8 mouse cellular contexts compared by ENCODE assay signal in the genomic region with DNA sequence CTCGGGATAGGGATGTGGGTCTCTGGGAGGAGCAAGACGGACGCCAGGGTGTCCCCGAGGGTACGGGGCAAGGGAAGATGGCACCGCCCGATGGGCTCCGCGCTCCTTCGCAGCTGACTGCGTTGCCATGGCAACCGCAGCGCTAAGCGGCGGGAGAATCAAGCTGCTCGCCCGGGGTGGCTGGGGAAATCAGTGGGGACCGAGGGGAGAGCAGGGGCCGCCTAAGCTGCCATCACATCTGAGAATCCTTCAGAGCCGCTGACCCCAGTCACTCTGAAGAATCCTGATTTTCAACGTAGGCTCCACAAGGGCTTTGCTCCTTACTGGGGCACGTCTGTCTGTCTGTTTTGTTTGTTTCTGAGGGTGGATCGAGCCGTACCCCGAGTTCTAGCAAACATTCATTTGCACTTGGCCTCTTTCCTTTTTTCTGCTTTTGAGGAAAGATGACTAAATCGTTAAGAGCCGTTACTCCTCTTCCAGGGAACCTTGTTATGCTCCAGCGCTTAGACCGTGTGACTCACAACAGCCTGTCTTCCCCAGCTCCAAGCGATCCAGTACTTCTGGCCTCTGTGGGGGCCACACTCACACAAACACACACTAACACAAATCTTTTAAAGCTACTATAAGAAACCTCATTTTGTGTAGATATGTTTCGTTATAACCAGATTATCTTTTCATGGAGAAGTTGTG. TPM values are rescaled to one million over a fixed set of nuclear protein-coding genes. Genes with fewer than 3 reads are reported as not detected.
DNase-seq lines count a peak whose midpoint lies in the region; ATAC-seq and TF ChIP-seq lines count a peak whose summit lies in the region.

No protein-coding gene starts in this region.

- peak overlapping the region; percentile 90 for H3K4me3 ChIP-seq in lung, embryonic 15.5 days
- H3K4me3 ChIP-seq in cortical plate, adult 2 months (ENCODE audit: insufficient read depth, low read length) = peak overlapping the region; percentile 59
- peak overlapping the region; percentile 94 for H3K4me3 ChIP-seq in intestine, embryonic 15.5 days (replicated peaks)
- peak overlapping the region; percentile 98 for H3K4me3 ChIP-seq in neural tube, embryonic 13.5 days

- H3K4me1 ChIP-seq in lung, embryonic 15.5 days = peaks cover 17% of the 10 kb centered on the region
- H3K4me1 ChIP-seq in cortical plate, adult 2 months (ENCODE audit: control insufficient read depth, insufficient read depth, low read length) = peaks cover 3% of the 10 kb centered on the region; the same call in 1 of the 2 replicates
- peaks cover 14% of the 10 kb centered on the region for H3K4me1 ChIP-seq in intestine, embryonic 15.5 days (replicated peaks)
- peaks cover 29% of the 10 kb centered on the region for H3K4me1 ChIP-seq in neural tube, embryonic 13.5 days (replicated peaks)

- peak overlapping the region; percentile 89 for H3K4me2 ChIP-seq in lung, embryonic 15.5 days
- peak overlapping the region; percentile 88 for H3K4me2 ChIP-seq in intestine, embryonic 15.5 days (replicated peaks)
- H3K4me2 ChIP-seq in neural tube, embryonic 13.5 days = peak overlapping the region; percentile 75

- H3K27ac ChIP-seq in lung, embryonic 15.5 days = peak overlapping the region; percentile 85
- H3K27ac ChIP-seq in cortical plate, adult 2 months (ENCODE audit: insufficient read depth, low read length) = peak overlapping the region; percentile 90
- H3K27ac ChIP-seq in intestine, embryonic 15.5 days = peak overlapping the region; percentile 82
- H3K27ac ChIP-seq in neural tube, embryonic 13.5 days (replicated peaks) = peak overlapping the region; percentile 95

- no peak for DNase-seq in lung, adult 18-20 months
- DNase-seq in left cerebral cortex, adult 18-20 months (ENCODE audit: low spot score in 2 of 2) = no peak
- DNase-seq in cerebellum, postnatal 4 days (ENCODE audit: low spot score in 2 of 2) = no peak

- H3K36me3 ChIP-seq in lung, embryonic 15.5 days = peaks cover 28% of the 10 kb centered on the region
- peaks cover 18% of the 10 kb centered on the region for H3K36me3 ChIP-seq in intestine, embryonic 15.5 days
- H3K36me3 ChIP-seq in neural tube, embryonic 13.5 days = peaks cover 27% of the 10 kb centered on the region

- ATAC-seq in lung, embryonic 15.5 days (ENCODE audit: borderline replicate concordance, extremely low read depth, low FRiP score, low TSS enrichment) = no peak
- no peak; the same call in 1 of the 2 replicates for ATAC-seq in intestine, embryonic 15.5 days
- no peak for ATAC-seq in neural tube, embryonic 13.5 days (ENCODE audit: low read depth)
- no peak for ATAC-seq in granulocyte monocyte progenitor cell, adult 5-6 weeks (replicated peaks; ENCODE audit: poor library complexity, severe bottlenecking)

- H3K9me3 ChIP-seq in lung, embryonic 15.5 days = no peaks in the 10 kb centered on the region
- no peaks in the 10 kb centered on the region for H3K9me3 ChIP-seq in intestine, embryonic 15.5 days
- no peaks in the 10 kb centered on the region for H3K9me3 ChIP-seq in neural tube, embryonic 13.5 days

- TF ChIP-seq CTCF in cortical plate, adult 2 months (IDR thresholded peaks at IDR 0.05; ENCODE audit: extremely low read depth, insufficient read depth, low read length) = no peak

- H3K9ac ChIP-seq in lung, embryonic 15.5 days = peak overlapping the region; percentile 96
- H3K9ac ChIP-seq in intestine, embryonic 15.5 days = peak overlapping the region; percentile 67
- peak overlapping the region; percentile 95 for H3K9ac ChIP-seq in neural tube, embryonic 13.5 days

- WGBS in lung, embryonic 15.5 days = 2% methylated on average over 31 of the region's 31 CpGs
- under 1% methylated on average over 31 of the region's 31 CpGs for WGBS in intestine, embryonic 15.5 days
- under 1% methylated on average over 31 of the region's 31 CpGs for WGBS in neural tube, embryonic 13.5 days

- no peak for TF ChIP-seq POLR2A in cortical plate, adult 2 months (IDR thresholded peaks at IDR 0.05; ENCODE audit: extremely low read depth, insufficient read depth, low read length)

- H3K27me3 ChIP-seq in lung, embryonic 15.5 days = no peaks in the 10 kb centered on the region
- no peaks in the 10 kb centered on the region for H3K27me3 ChIP-seq in intestine, embryonic 15.5 days (replicated peaks)
- H3K27me3 ChIP-seq in neural tube, embryonic 13.5 days = peaks cover 4% of the 10 kb centered on the region; the same call in 1 of the 2 replicates

RNA-seq across cellular contexts. Expression of gene Eif4a3, which starts 0.5 kb away (rescaled TPM):
- 369 and 387 TPM in 2 replicates for polyA plus RNA-seq in lung, embryonic 15.5 days (2015; fragmentation: Nextera tagmentation; extraction: Ambion mirVana)
- polyA plus RNA-seq in cortical plate, adult 2 months (2012; rRNA removed) = 99.2 and 101 TPM in 2 replicates
- 335 and 348 TPM in 2 replicates for polyA plus RNA-seq in intestine, embryonic 15.5 days (2015; fragmentation: Nextera tagmentation; extraction: Ambion mirVana)
- polyA plus RNA-seq in neural tube, embryonic 13.5 days (2015; fragmentation: Nextera tagmentation; extraction: Ambion mirVana) = 260 and 263 TPM in 2 replicates
- 280 and 311 TPM in 2 replicates for total RNA-seq in granulocyte monocyte progenitor cell, adult 5-6 weeks (2014; fragmentation: Nextera tagmentation)
- 188 and 228 TPM in 2 replicates for total RNA-seq in granulocyte monocyte progenitor cell, adult 5-6 weeks (2017)
- total RNA-seq in left cerebral cortex, adult 18-20 months (2021) = 10 to 100 TPM; 75.9 to 83.0 TPM

RNA-seq across cellular contexts. Expression of gene Card14, which starts 7.2 kb away (rescaled TPM):
- 0.05 and 0.09 TPM in 2 replicates for polyA plus RNA-seq in lung, embryonic 15.5 days (2015; fragmentation: Nextera tagmentation; extraction: Ambion mirVana)
- 0.23 and 0.33 TPM in 2 replicates for polyA plus RNA-seq in cortical plate, adult 2 months (2012; rRNA removed)
- polyA plus RNA-seq in intestine, embryonic 15.5 days (2015; fragmentation: Nextera tagmentation; extraction: Ambion mirVana) = 5.1 and 5.6 TPM in 2 replicates
- polyA plus RNA-seq in neural tube, embryonic 13.5 days (2015; fragmentation: Nextera tagmentation; extraction: Ambion mirVana) = 0.17 and 0.23 TPM in 2 replicates
- total RNA-seq in granulocyte monocyte progenitor cell, adult 5-6 weeks (2014; fragmentation: Nextera tagmentation) = not detected in 2 replicates
- total RNA-seq in granulocyte monocyte progenitor cell, adult 5-6 weeks (2017) = not detected in 2 replicates
- under 1 TPM; 0.12 to 0.28 TPM for total RNA-seq in left cerebral cortex, adult 18-20 months (2021)

RNA-seq across cellular contexts. Expression of gene Gaa, which starts 32.7 kb away (rescaled TPM):
- 61.5 and 66.1 TPM in 2 replicates for polyA plus RNA-seq in lung, embryonic 15.5 days (2015; fragmentation: Nextera tagmentation; extraction: Ambion mirVana)
- polyA plus RNA-seq in cortical plate, adult 2 months (2012; rRNA removed) = 193 and 198 TPM in 2 replicates
- 66.3 and 69.1 TPM in 2 replicates for polyA plus RNA-seq in intestine, embryonic 15.5 days (2015; fragmentation: Nextera tagmentation; extraction: Ambion mirVana)
- 58.0 and 62.5 TPM in 2 replicates for polyA plus RNA-seq in neural tube, embryonic 13.5 days (2015; fragmentation: Nextera tagmentation; extraction: Ambion mirVana)
- 35.8 and 47.2 TPM in 2 replicates for total RNA-seq in granulocyte monocyte progenitor cell, adult 5-6 weeks (2014; fragmentation: Nextera tagmentation)
- 27.4 and 31.6 TPM in 2 replicates for total RNA-seq in granulocyte monocyte progenitor cell, adult 5-6 weeks (2017)
- 100 to 1,000 TPM; 242 to 279 TPM for total RNA-seq in left cerebral cortex, adult 18-20 months (2021)

RNA-seq across cellular contexts. Expression of gene Sgsh, which starts 54.9 kb away (rescaled TPM):
- polyA plus RNA-seq in lung, embryonic 15.5 days (2015; fragmentation: Nextera tagmentation; extraction: Ambion mirVana) = 7.6 and 8.7 TPM in 2 replicates
- polyA plus RNA-seq in cortical plate, adult 2 months (2012; rRNA removed) = 6.1 and 6.3 TPM in 2 replicates
- 7.5 and 10.5 TPM in 2 replicates for polyA plus RNA-seq in intestine, embryonic 15.5 days (2015; fragmentation: Nextera tagmentation; extraction: Ambion mirVana)
- 5.6 and 5.7 TPM in 2 replicates for polyA plus RNA-seq in neural tube, embryonic 13.5 days (2015; fragmentation: Nextera tagmentation; extraction: Ambion mirVana)
- 4.3 and 5.2 TPM in 2 replicates for total RNA-seq in granulocyte monocyte progenitor cell, adult 5-6 weeks (2014; fragmentation: Nextera tagmentation)
- total RNA-seq in granulocyte monocyte progenitor cell, adult 5-6 weeks (2017) = 2.7 and 4.1 TPM in 2 replicates
- total RNA-seq in left cerebral cortex, adult 18-20 months (2021) = 1 to 10 TPM; 3.9 to 4.1 TPM

RNA-seq across cellular contexts. Expression of gene Slc26a11, which starts 55.0 kb away (rescaled TPM):
- 9.5 and 12.3 TPM in 2 replicates for polyA plus RNA-seq in lung, embryonic 15.5 days (2015; fragmentation: Nextera tagmentation; extraction: Ambion mirVana)
- polyA plus RNA-seq in cortical plate, adult 2 months (2012; rRNA removed) = 7.2 and 9.6 TPM in 2 replicates
- 7.2 and 9.9 TPM in 2 replicates for polyA plus RNA-seq in intestine, embryonic 15.5 days (2015; fragmentation: Nextera tagmentation; extraction: Ambion mirVana)
- polyA plus RNA-seq in neural tube, embryonic 13.5 days (2015; fragmentation: Nextera tagmentation; extraction: Ambion mirVana) = 4.3 and 5.3 TPM in 2 replicates
- total RNA-seq in granulocyte monocyte progenitor cell, adult 5-6 weeks (2014; fragmentation: Nextera tagmentation) = 1.1 TPM in 1 of 2 replicates, not detected in the other
- total RNA-seq in granulocyte monocyte progenitor cell, adult 5-6 weeks (2017) = 0.21 and 0.43 TPM in 2 replicates
- total RNA-seq in left cerebral cortex, adult 18-20 months (2021) = 1 to 10 TPM; 3.4 to 4.0 TPM
